Mouse (Mus musculus) thymus, adult 2 months (tissue): ENCODE results near the gene Papolg.
"Not testable (repeated sequence)": the region's sequence is repeated elsewhere in the genome, so short reads cannot be mapped to it uniquely, and the experiment has no call there.

Experiments
- CTCF ChIP-seq: fragments of 200-500 bp; IDR thresholded peaks from 2 replicates; pipeline ENCODE4 v1.5.1; 2012; ENCODE audit warnings: mild to moderate bottlenecking, control low read depth, low read length, moderate library complexity, borderline replicate concordance; ENCODE audit not compliant: control insufficient read depth, poor library complexity, insufficient read depth; ENCODE audit errors: extremely low read depth
- POLR2A ChIP-seq: fragments of 200-500 bp; IDR thresholded peaks from 2 replicates; pipeline ENCODE4 v1.6.1; 2012; ENCODE audit warnings: mild to moderate bottlenecking, low read length, control low read depth, moderate library complexity; ENCODE audit not compliant: control insufficient read depth, poor library complexity, insufficient read depth; ENCODE audit errors: extremely low read depth

DNA sequence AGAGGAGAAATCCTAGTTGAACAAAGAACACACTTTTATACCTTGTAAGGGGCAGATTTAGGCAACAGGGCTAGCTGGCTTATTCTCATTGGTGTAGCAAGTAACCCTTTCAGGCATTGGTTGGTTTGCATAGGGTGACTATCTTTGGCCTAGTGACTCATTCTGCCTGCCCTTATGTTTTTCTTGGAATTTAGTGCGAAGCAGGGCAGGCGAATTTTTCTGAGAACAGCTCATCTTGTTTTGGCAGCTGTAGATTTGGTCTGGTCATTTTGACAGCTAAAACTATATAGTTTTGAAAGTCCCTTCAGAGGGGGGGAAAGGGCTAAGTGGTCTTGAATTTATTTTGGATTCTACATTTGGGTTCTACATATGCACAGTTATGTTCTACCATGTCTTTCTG is 18.8 kb upstream of the Papolg start:
- TF ChIP-seq CTCF, POLR2A: not testable (repeated sequence)
